Mouse (Mus musculus): ENCODE results near the gene Paqr5. TPM values are rescaled to one million over a fixed set of nuclear protein-coding genes. Genes with fewer than 3 reads are reported as not detected.

Paqr5 gene
- polyA plus RNA-seq, 1 experiment from 2014 or later = 0.10 TPM

DNA sequence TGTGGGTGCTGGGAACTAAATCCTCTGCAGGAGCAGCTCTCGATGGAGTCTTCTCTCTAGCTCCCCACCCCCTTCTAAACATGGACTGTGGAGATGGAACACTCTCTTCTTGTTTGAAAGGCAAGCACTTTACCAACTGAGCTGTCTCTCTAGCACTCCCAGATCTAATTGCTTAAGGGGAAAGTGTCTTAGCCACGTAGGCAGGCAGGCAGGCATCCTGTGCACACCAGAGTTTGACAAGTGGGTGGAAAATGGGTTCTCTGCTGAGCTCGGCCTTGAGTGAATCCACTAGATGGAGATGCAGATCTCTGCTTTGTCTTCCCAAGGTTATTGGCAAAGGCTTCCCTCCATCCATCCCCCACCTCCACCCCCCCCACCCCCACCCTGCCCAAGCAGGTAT lies 1.4 kb upstream of the Paqr5 start:
- no peak overlapping the region for H3K27ac ChIP-seq (replicated peaks)
- no peaks in the 10 kb centered on the region for H3K36me3 ChIP-seq
- no peak overlapping the region for H3K4me2 ChIP-seq
- H3K27me3 ChIP-seq = peaks cover 41% of the 10 kb centered on the region
- no peak overlapping the region for H3K4me3 ChIP-seq
- no peak overlapping the region for H3K9ac ChIP-seq
- WGBS = 59% methylated on average over 3 of the region's 3 CpGs
- ATAC-seq (ENCODE audit: low read depth) = no peak
- H3K4me1 ChIP-seq (replicated peaks) = peaks cover 12% of the 10 kb centered on the region
- no peaks in the 10 kb centered on the region for H3K9me3 ChIP-seq

GRCm38 (mm10) chr9:62025056-62025455 lies 1.6 kb downstream of the Paqr5 start:
- H3K4me2 ChIP-seq = no peak overlapping the region
- H3K36me3 ChIP-seq = no peaks in the 10 kb centered on the region
- 56% methylated on average over 5 of the region's 5 CpGs for WGBS
- no peak overlapping the region for H3K27ac ChIP-seq (replicated peaks)
- no peak overlapping the region for H3K4me3 ChIP-seq
- H3K9me3 ChIP-seq = no peaks in the 10 kb centered on the region
- H3K4me1 ChIP-seq (replicated peaks) = peaks cover 17% of the 10 kb centered on the region
- H3K27me3 ChIP-seq = peaks cover 41% of the 10 kb centered on the region
- no peak overlapping the region for H3K9ac ChIP-seq
- ATAC-seq (ENCODE audit: low read depth) = no peak

DNA sequence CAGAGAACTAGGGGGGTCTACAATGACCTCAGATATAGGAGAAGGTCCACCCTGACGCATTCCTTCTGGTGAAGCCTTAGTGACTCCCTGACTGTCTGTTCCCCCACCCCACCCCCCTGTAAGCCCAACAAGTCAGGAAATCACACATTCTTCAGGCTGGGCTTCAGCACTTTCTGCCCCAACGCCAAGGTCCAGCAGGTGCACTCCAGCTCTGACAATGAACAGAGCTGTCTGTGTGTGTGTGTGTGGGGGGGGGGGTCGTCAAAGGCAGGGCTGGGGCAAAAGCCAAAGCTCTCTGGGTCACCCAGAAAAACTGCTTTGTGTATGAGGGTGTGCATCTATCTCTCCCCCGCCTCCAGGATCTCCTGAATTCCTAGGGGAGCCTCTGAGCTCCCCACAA lies 2.8 kb downstream of the Paqr5 start:
- 50% methylated on average over 4 of the region's 4 CpGs for WGBS
- no peaks in the 10 kb centered on the region for H3K9me3 ChIP-seq
- H3K4me1 ChIP-seq (replicated peaks) = peaks cover 17% of the 10 kb centered on the region
- H3K27me3 ChIP-seq = peaks cover 34% of the 10 kb centered on the region
- ATAC-seq (ENCODE audit: low read depth) = no peak
- no peak overlapping the region for H3K4me3 ChIP-seq
- no peak overlapping the region for H3K4me2 ChIP-seq
- H3K9ac ChIP-seq = no peak overlapping the region
- no peaks in the 10 kb centered on the region for H3K36me3 ChIP-seq
- H3K27ac ChIP-seq (replicated peaks) = no peak overlapping the region

GRCm38 (mm10) chr9:62022961-62023680 lies 3.5 kb downstream of the Paqr5 start:
- Histone ChIP-seq H3K27me3 (peaks cover 34% of the 10 kb centered on the region), H3K4me3 (no peak overlapping the region), H3K27ac (replicated peaks) (no peak overlapping the region), H3K9ac (no peak overlapping the region), H3K9me3 (no peaks in the 10 kb centered on the region), H3K4me2 (no peak overlapping the region), H3K36me3 (no peaks in the 10 kb centered on the region), H3K4me1 (replicated peaks) (peaks cover 17% of the 10 kb centered on the region)
- ATAC-seq (ENCODE audit: low read depth) = no peak
- WGBS = 87% methylated on average over 6 of the region's 6 CpGs

DNA sequence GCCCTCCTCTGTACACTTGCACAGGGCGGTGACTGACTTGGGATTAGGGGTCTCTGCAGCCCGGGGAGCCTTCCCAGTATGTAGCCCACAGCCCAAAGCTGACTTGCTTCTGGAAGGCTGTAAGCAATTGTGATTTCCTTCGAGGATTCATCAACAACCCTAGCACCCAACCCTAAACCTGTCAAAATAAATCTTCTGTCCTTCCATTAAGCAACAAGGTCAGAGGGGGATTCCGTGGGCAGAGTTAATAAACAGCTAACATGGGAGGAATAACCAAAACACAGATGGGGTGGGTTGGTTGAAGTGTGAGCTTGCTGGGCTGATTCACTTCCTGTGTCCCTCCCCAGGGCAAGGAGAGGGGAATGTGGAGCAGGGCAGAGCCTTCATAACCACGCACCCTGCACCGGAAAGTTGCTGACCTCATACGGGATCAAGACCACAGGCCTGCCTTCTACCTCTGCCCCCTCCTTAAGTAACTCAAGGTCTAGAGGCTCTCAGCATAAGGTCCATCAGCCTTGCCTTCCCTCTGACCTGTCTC lies 5.0 kb downstream of the Paqr5 start:
- 40% methylated on average over 7 of the region's 7 CpGs for WGBS
- H3K9me3 ChIP-seq = no peaks in the 10 kb centered on the region

GRCm38 (mm10) chr9:62020259-62020658 lies 6.4 kb downstream of the Paqr5 start:
- Histone ChIP-seq H3K4me2 (no peak overlapping the region), H3K9ac (no peak overlapping the region), H3K9me3 (no peaks in the 10 kb centered on the region), H3K27ac (replicated peaks) (no peak overlapping the region), H3K27me3 (peaks cover 11% of the 10 kb centered on the region), H3K36me3 (no peaks in the 10 kb centered on the region), H3K4me3 (no peak overlapping the region), H3K4me1 (replicated peaks) (peaks cover 5% of the 10 kb centered on the region; the same call in 1 of the 2 replicates)
- no peak for ATAC-seq (ENCODE audit: low read depth)
- WGBS = 87% methylated on average over 7 of the region's 7 CpGs

More for the DNA sequence above, 5.0 kb downstream of the Paqr5 start:
- no peak overlapping the region for H3K4me3 ChIP-seq
- no peak for ATAC-seq (ENCODE audit: low read depth)
- H3K27me3 ChIP-seq = peaks cover 24% of the 10 kb centered on the region
- no peaks in the 10 kb centered on the region for H3K36me3 ChIP-seq
- H3K4me1 ChIP-seq (replicated peaks) = peaks cover 12% of the 10 kb centered on the region
- no peak overlapping the region for H3K27ac ChIP-seq (replicated peaks)
- no peak overlapping the region for H3K9ac ChIP-seq
- no peak overlapping the region for H3K4me2 ChIP-seq

- Histone ChIP-seq H3K27me3 (no peaks in the 10 kb centered on the region), H3K4me1 (replicated peaks) (peaks cover 5% of the 10 kb centered on the region; the same call in 1 of the 2 replicates), H3K9ac (no peak overlapping the region), H3K9me3 (no peaks in the 10 kb centered on the region), H3K27ac (replicated peaks) (no peak overlapping the region), H3K36me3 (no peaks in the 10 kb centered on the region), H3K4me3 (no peak overlapping the region), H3K4me2 (no peak overlapping the region)
- no peak for ATAC-seq (ENCODE audit: low read depth)
- 88% methylated on average over 14 of the region's 14 CpGs for WGBS
Observed at GRCm38 (mm10) chr9:62018229-62019093, 8.2 kb downstream of the Paqr5 start.

DNA sequence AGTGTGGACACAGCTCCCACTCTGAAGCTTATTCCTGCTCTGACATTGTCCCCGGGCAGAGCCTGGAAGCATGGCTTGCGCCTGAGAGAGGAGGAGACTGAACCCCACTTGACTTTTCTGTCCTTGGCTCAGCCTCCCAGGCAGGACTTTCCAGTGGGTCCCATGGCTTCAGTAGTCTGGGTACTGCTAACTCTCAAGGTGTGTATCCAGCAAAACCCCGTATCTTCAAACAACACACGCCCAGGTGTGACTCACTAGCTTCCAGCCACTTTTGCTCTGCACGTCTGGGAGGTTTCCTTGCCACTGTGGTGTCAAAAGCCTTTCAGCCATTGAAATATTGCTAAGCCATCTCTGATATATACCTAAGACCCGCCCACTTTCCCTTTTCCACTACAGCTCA lies 9.3 kb downstream of the Paqr5 start:
- WGBS = 92% methylated on average over 6 of the region's 6 CpGs
- H3K4me1 ChIP-seq (replicated peaks) = peaks cover 5% of the 10 kb centered on the region; the same call in 1 of the 2 replicates
- H3K9me3 ChIP-seq = no peaks in the 10 kb centered on the region
- H3K4me2 ChIP-seq = no peak overlapping the region
- no peaks in the 10 kb centered on the region for H3K27me3 ChIP-seq
- ATAC-seq (ENCODE audit: low read depth) = no peak
- H3K27ac ChIP-seq (replicated peaks) = no peak overlapping the region
- H3K9ac ChIP-seq = no peak overlapping the region
- no peak overlapping the region for H3K4me3 ChIP-seq
- H3K36me3 ChIP-seq = no peaks in the 10 kb centered on the region

DNA sequence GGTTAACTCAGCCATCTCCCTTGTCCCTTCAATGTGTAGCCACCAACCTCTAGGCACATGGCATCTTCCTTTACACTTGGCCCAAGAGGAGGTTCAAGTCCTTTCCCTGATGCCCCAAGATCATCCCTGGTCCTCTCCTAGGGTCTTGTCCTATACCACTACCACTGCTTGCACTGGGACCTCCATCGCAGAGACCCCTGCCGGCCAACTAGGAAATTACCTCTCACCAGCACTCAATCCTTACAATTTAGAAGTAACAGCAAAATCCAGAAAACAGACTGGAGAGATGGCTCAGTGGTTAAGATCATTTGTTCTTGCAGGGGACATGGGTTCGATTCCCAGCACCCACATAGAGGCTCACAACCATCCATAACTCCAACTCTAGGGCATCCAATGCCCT lies 11.2 kb downstream of the Paqr5 start:
- no peak overlapping the region for H3K27ac ChIP-seq (replicated peaks)
- H3K27me3 ChIP-seq = no peaks in the 10 kb centered on the region

DNA sequence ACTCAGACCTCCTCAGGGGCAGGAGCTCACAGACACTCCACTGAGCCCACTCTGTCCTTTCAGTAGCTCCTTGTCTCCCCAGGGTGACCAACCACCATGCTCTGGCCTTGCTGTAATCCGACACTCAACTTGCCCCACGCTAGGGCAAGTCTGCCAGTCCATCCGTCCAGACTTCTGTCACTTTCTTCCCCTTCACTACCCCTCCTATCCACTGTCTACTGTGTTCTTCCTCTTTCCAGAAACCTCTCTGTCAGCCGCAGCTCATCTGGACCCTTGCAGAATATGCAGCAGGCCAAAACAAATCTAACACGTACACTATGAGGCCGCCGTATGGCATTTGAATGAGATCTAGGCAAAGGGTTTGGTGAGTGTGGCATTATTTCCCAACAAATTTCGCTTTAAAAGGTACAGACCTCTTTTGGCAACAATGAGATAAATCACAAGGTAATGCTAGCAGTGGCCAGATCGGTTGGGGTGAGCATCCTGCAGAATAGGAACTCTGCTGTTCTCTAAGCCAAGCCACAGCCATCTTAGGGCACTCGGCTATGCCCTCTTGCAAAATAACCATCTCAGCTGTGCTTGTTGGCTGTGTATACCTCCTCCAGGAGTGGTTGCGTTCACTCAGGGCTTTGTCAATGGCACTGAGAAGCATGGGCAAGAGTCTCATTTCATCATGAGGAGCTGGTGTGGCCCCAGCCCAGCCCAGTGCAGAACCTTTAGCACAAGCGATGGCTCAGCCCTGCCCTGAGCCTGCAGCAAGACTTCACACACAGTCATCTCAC lies 13.1 kb downstream of the Paqr5 start:
- WGBS = 74% methylated on average over 12 of the region's 12 CpGs
- Histone ChIP-seq H3K27me3 (no peaks in the 10 kb centered on the region), H3K4me1 (replicated peaks) (no peaks in the 10 kb centered on the region), H3K27ac (replicated peaks) (no peak overlapping the region), H3K36me3 (no peaks in the 10 kb centered on the region), H3K4me3 (no peak overlapping the region), H3K9me3 (no peaks in the 10 kb centered on the region), H3K9ac (no peak overlapping the region), H3K4me2 (no peak overlapping the region)
- ATAC-seq (ENCODE audit: low read depth) = no peak

More for the DNA sequence above, 11.2 kb downstream of the Paqr5 start:
- Histone ChIP-seq H3K9me3 (no peaks in the 10 kb centered on the region), H3K36me3 (no peaks in the 10 kb centered on the region), H3K4me2 (no peak overlapping the region), H3K4me3 (no peak overlapping the region), H3K9ac (no peak overlapping the region), H3K4me1 (replicated peaks) (no peaks in the 10 kb centered on the region)
- ATAC-seq (ENCODE audit: low read depth) = no peak
- 66% methylated on average over 3 of the region's 3 CpGs for WGBS

GRCm38 (mm10) chr9:62008360-62008759 lies 18.3 kb downstream of the Paqr5 start:
- Histone ChIP-seq H3K4me1 (replicated peaks) (peaks cover 7% of the 10 kb centered on the region), H3K27me3 (no peaks in the 10 kb centered on the region), H3K4me3 (no peak overlapping the region), H3K4me2 (no peak overlapping the region), H3K9ac (no peak overlapping the region), H3K36me3 (no peaks in the 10 kb centered on the region), H3K27ac (replicated peaks) (no peak overlapping the region), H3K9me3 (no peaks in the 10 kb centered on the region)
- WGBS = 70% methylated on average over 5 of the region's 5 CpGs
- no peak for ATAC-seq (ENCODE audit: low read depth)

GRCm38 (mm10) chr9:62007028-62007427 lies 19.6 kb downstream of the Paqr5 start:
- Histone ChIP-seq H3K27ac (replicated peaks) (no peak overlapping the region), H3K9ac (no peak overlapping the region), H3K4me3 (no peak overlapping the region), H3K36me3 (no peaks in the 10 kb centered on the region), H3K9me3 (no peaks in the 10 kb centered on the region), H3K4me1 (replicated peaks) (peaks cover 11% of the 10 kb centered on the region), H3K27me3 (no peaks in the 10 kb centered on the region), H3K4me2 (no peak overlapping the region)
- WGBS = 83% methylated on average over 4 of the region's 4 CpGs
- ATAC-seq (ENCODE audit: low read depth) = no peak
